9 mouse cellular contexts compared by ENCODE assay signal in the genomic region with DNA sequence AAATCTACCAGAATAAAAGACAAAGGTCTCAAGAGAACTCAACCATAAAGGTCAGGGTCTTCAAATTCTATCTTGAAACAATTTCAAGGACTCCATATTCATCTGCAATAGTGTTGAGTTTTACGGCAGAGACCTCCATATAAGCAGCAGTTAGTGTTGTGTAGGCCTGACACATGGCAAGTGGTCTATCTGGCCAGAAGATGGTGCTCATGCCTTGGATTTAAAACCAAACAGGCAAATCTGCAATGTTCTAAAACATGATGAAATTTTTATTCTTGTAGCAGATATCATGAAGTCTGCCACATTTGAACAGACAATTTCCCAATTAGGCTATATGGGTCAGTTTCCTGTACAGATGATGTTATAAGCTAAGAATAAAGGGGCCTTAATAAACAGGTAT. TPM values are rescaled to one million over a fixed set of nuclear protein-coding genes. Genes with fewer than 3 reads are reported as not detected.
A peak's percentile ranks its signal among the peaks of the same experiment; 100 is the strongest.
DNase-seq lines count a peak whose midpoint lies in the region; ATAC-seq and TF ChIP-seq lines count a peak whose summit lies in the region.
"Had no signal": no experiment of that assay in that cellular context is flagged by ENCODE, and none has a peak within 500 bp of the region (broad histone marks: within the 10 kb centered on the region; RNA-seq: fewer than 3 reads in every experiment).

No protein-coding gene starts in this region.

- peak; percentile 26 for DNase-seq in adrenal gland, adult 2 months
- DNase-seq in adrenal gland, postnatal 4 days (ENCODE audit: low spot score in 2 of 2): no peak
- DNase-seq in layer of hippocampus, adult 11-12 months (ENCODE audit: low spot score): peak; percentile 53
- DNase-seq in layer of hippocampus, postnatal 36 days: no peak
- peak; percentile 12 for DNase-seq in R1 (ENCODE audit: low read depth, low spot score)
- peak in 1 of 2 experiments; percentile 20 for DNase-seq in left cerebral cortex, adult 2 months (ENCODE audit: extremely low spot score in 1 of 2, low spot score in 2 of 2)
- DNase-seq in urinary bladder, postnatal 25 days (ENCODE audit: low spot score): no peak

- ATAC-seq in cerebellum, adult (ENCODE audit: insufficient number of reproducible peaks, low FRiP score, low TSS enrichment): no peak

- TF ChIP-seq CTCF in left cerebral cortex, adult 2 months (IDR thresholded peaks at IDR 0.05): peak; percentile 67

- no peak overlapping the region for H3K4me3 ChIP-seq in left cerebral cortex, adult 2 months
- H3K4me3 ChIP-seq: liver, embryonic 15.5 days had no signal

- H3K27ac ChIP-seq in left cerebral cortex, adult 2 months: no peak overlapping the region
- H3K27ac ChIP-seq: liver, embryonic 15.5 days had no signal

- intact Hi-C loops in left cerebral cortex, adult 2 months (cut with DNase I): loop anchor here (1.0 to 10.0 kb wide), 4 partner anchors 191 to 492 kb away; a partner anchor contains a TSS

RNA-seq across cellular contexts. Expression of a gene that starts 2.5 kb away (rescaled TPM):
- 100 to 1,000 TPM; 350 to 468 TPM for total RNA-seq in adrenal gland, adult 2 months (2021)
- polyA plus RNA-seq in adrenal gland, adult 2 months (2012; rRNA removed): 29.6 and 34.2 TPM in 2 replicates
- total RNA-seq in adrenal gland, postnatal 4 days (2021): 100 to 1,000 TPM; 295 to 326 TPM
- total RNA-seq in layer of hippocampus, postnatal 36 days (2021): 100 to 1,000 TPM; 224 to 229 TPM
- total RNA-seq in left cerebral cortex, adult 2 months (2021): 100 to 1,000 TPM; 234 to 239 TPM

RNA-seq across cellular contexts. Expression of a gene that starts 37.6 kb away (rescaled TPM):
- not detected for total RNA-seq in adrenal gland, adult 2 months (2021)
- polyA plus RNA-seq in adrenal gland, adult 2 months (2012; rRNA removed): not detected in 2 replicates
- not detected for total RNA-seq in adrenal gland, postnatal 4 days (2021)
- total RNA-seq in layer of hippocampus, postnatal 36 days (2021): not detected
- not detected for total RNA-seq in left cerebral cortex, adult 2 months (2021)

RNA-seq across cellular contexts. Expression of a gene that starts 44.9 kb away (rescaled TPM):
- 10 to 100 TPM; 29.3 to 41.6 TPM for total RNA-seq in adrenal gland, adult 2 months (2021)
- 30.9 and 43.3 TPM in 2 replicates for polyA plus RNA-seq in adrenal gland, adult 2 months (2012; rRNA removed)
- total RNA-seq in adrenal gland, postnatal 4 days (2021): 10 to 100 TPM; 36.2 to 41.2 TPM
- 10 to 100 TPM; 81.3 to 83.1 TPM for total RNA-seq in layer of hippocampus, postnatal 36 days (2021)
- 10 to 100 TPM; 71.2 to 82.8 TPM for total RNA-seq in left cerebral cortex, adult 2 months (2021)

Comparison
In these comparisons a context has a peak if more than half of its experiments do, and no peak if none do; other contexts are left out.
1. DNase-seq: peak in adrenal gland, adult 2 months (single experiment), layer of hippocampus, adult 11-12 months (single experiment) and R1 (single experiment); none in adrenal gland, postnatal 4 days (0 of 2), layer of hippocampus, postnatal 36 days (0 of 2) and urinary bladder, postnatal 25 days (single experiment).